Mouse (Mus musculus): ENCODE data around the gene Ugt1a2.

GRCm38 (mm10) chr1:88218051-88218450, 17.6 kb downstream of the Ugt1a2 start:
- no peak for TF ChIP-seq CTCF (IDR thresholded peaks at IDR 0.05; ENCODE audit: low read depth, low read length)
- no peak for TF ChIP-seq POLR2A (IDR thresholded peaks at IDR 0.05; ENCODE audit: extremely low read depth, insufficient read depth, low read length)

Data from liver, adult 2 months (tissue).